Mouse (Mus musculus) ES-E14 (cell line): ENCODE results near the gene Tmem221.

Source experiments
- HCFC1 ChIP-seq: IDR thresholded peaks from 2 replicates; pipeline ENCODE4 v1.6.1; 2012; ENCODE audit warnings: low read length, inconsistent platforms, borderline replicate concordance; ENCODE audit not compliant: insufficient read depth
- MAFK ChIP-seq: IDR thresholded peaks from 2 replicates; pipeline ENCODE4 v1.6.1; 2014; ENCODE audit warnings: mild to moderate bottlenecking, low read depth, low read length, inconsistent platforms; ENCODE audit not compliant: insufficient read depth
- ZC3H11A ChIP-seq: IDR thresholded peaks from 2 replicates; pipeline ENCODE4 v1.6.1; 2012; ENCODE audit warnings: low read depth, mild to moderate bottlenecking, inconsistent platforms, low read length, borderline replicate concordance
- ZNF384 ChIP-seq: IDR thresholded peaks from 2 replicates; pipeline ENCODE4 v1.6.1; 2012; ENCODE audit warnings: low read depth, low read length, inconsistent platforms

DNA sequence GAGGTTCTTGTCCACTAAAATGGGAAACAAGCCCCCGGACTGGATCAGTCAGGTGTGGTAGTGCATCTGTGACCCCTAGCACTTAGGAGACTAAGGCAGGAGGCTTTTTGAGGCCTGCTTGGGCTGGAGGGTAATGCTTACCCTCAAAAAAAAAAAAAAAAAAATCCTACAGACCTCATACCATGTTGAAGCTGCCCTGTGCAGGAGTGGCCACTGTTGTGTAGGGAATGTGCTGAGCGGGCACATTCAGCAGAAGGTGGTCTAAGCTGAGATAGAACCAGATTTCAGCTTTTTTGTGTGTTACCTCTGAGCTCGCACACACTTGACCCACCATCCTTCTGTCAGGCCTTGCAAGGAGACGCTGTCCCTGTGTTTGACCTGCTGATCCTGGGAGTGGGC is 35.7 kb upstream of the Tmem221 start:
- 0 out of 2 replicates have a peak, but pooled peaks have one; percentile 39 for TF ChIP-seq ZNF384
- TF ChIP-seq HCFC1, result no peak
- peak; percentile 77 for TF ChIP-seq MAFK
- no peak for TF ChIP-seq ZC3H11A
